8 mouse cellular contexts compared by ENCODE assay signal in genomic region chr17:29044925-29045319, GRCm38 (mm10). TPM values are rescaled to one million over a fixed set of nuclear protein-coding genes. Genes with fewer than 3 reads are reported as not detected.
DNase-seq lines count a peak whose midpoint lies in the region; ATAC-seq and TF ChIP-seq lines count a peak whose summit lies in the region.

No protein-coding gene starts in this region.

- H3K27ac ChIP-seq in cerebellum, adult 2 months (ENCODE audit: insufficient read depth, low read length), result no peak overlapping the region
- peak overlapping the region; percentile 47; the same call in 1 of the 2 replicates for H3K27ac ChIP-seq in limb, embryonic 15.5 days
- no peak overlapping the region for H3K27ac ChIP-seq in limb, embryonic 10.5 days

- no peaks in the 10 kb centered on the region for H3K9me3 ChIP-seq in limb, embryonic 15.5 days
- H3K9me3 ChIP-seq in limb, embryonic 10.5 days (replicated peaks), result no peaks in the 10 kb centered on the region

- no peak for TF ChIP-seq POLR2A in cerebellum, adult 2 months (IDR thresholded peaks at IDR 0.05; ENCODE audit: borderline replicate concordance, insufficient read depth, low read length)
- TF ChIP-seq POLR2A in brain, embryonic 14.5 days (IDR thresholded peaks at IDR 0.05; ENCODE audit: borderline replicate concordance, extremely low read depth, insufficient read depth, insufficient read length, poor library complexity, severe bottlenecking), result no peak

- no peak for ATAC-seq in limb, embryonic 15.5 days (ENCODE audit: insufficient number of reproducible peaks, low FRiP score, low TSS enrichment, low read depth)

- peaks cover 28% of the 10 kb centered on the region for H3K4me1 ChIP-seq in cerebellum, adult 2 months (ENCODE audit: control insufficient read depth, insufficient read depth, low read length)
- peaks cover 5% of the 10 kb centered on the region for H3K4me1 ChIP-seq in limb, embryonic 15.5 days
- peaks cover under 1% of the 10 kb centered on the region; the same call in 1 of the 2 replicates for H3K4me1 ChIP-seq in limb, embryonic 10.5 days

- no peak for DNase-seq in cerebellum, adult 2 months
- no peak for DNase-seq in cerebellum, adult 11-12 months
- no peak for DNase-seq in limb, embryonic 10.5 days (ENCODE audit: low spot score)
- peak; percentile 61 for DNase-seq in brain, embryonic 14.5 days (ENCODE audit: low read depth)
- DNase-seq in natural killer cell, adult 2 months (ENCODE audit: low spot score in 2 of 2), result peak; percentile 42 to 57
- no peak for DNase-seq in urinary bladder, postnatal 10 days (ENCODE audit: low spot score)
- DNase-seq in right cerebral cortex, adult 18-20 months, result no peak

- no peak overlapping the region for H3K4me2 ChIP-seq in limb, embryonic 15.5 days

- H3K9ac ChIP-seq in limb, embryonic 15.5 days, result no peak overlapping the region

- peak; percentile 48; the same call in 1 of the 2 replicates for TF ChIP-seq CTCF in cerebellum, adult 2 months (IDR thresholded peaks at IDR 0.05; ENCODE audit: borderline replicate concordance, insufficient read depth, low read depth, low read length)
- peak; percentile 50; the same call in 1 of the 2 replicates for TF ChIP-seq CTCF in brain, embryonic 14.5 days (IDR thresholded peaks at IDR 0.05; ENCODE audit: borderline replicate concordance, extremely low read depth, insufficient read depth, insufficient read length)

- H3K36me3 ChIP-seq in limb, embryonic 15.5 days, result peaks cover 69% of the 10 kb centered on the region
- peaks cover 80% of the 10 kb centered on the region for H3K36me3 ChIP-seq in limb, embryonic 10.5 days

- no peak overlapping the region for H3K4me3 ChIP-seq in cerebellum, adult 2 months (replicated peaks; ENCODE audit: insufficient read depth, low read depth, low read length)
- no peak overlapping the region for H3K4me3 ChIP-seq in limb, embryonic 15.5 days
- no peak overlapping the region for H3K4me3 ChIP-seq in limb, embryonic 10.5 days

- no peaks in the 10 kb centered on the region for H3K27me3 ChIP-seq in cerebellum, adult 2 months (ENCODE audit: control insufficient read depth, insufficient read depth, low read length)
- no peaks in the 10 kb centered on the region for H3K27me3 ChIP-seq in limb, embryonic 15.5 days
- no peaks in the 10 kb centered on the region for H3K27me3 ChIP-seq in limb, embryonic 10.5 days (ENCODE audit: low read depth, poor library complexity, severe bottlenecking)

- WGBS in cerebellum, adult 2 months, result 14% methylated on average over 1 of the region's 1 CpGs
- whole genome bisulfite sequencing in limb, embryonic 15.5 days, result 68% methylated on average over 1 of the region's 1 CpGs
- 73% methylated on average over 1 of the region's 1 CpGs for WGBS in limb, embryonic 10.5 days

RNA-seq across cellular contexts. Expression of gene Srsf3, which starts 12.5 kb away (rescaled TPM):
- 129 and 136 TPM in 2 replicates for polyA plus RNA-seq in cerebellum, adult 2 months (2012; rRNA removed)
- 513 and 518 TPM in 2 replicates for polyA plus RNA-seq in limb, embryonic 15.5 days (2015; fragmentation: Nextera tagmentation; extraction: Ambion mirVana)
- polyA plus RNA-seq in limb, embryonic 10.5 days (2016; fragmentation: Nextera tagmentation; extraction: Ambion mirVana), result 820 and 832 TPM in 2 replicates
- polyA plus RNA-seq in brain, embryonic 14.5 days (2012; rRNA removed), result 330 and 391 TPM in 2 replicates

RNA-seq across cellular contexts. Expression of gene Stk38, which starts 37.1 kb away (rescaled TPM):
- polyA plus RNA-seq in cerebellum, adult 2 months (2012; rRNA removed), result 82.8 and 86.7 TPM in 2 replicates
- polyA plus RNA-seq in limb, embryonic 15.5 days (2015; fragmentation: Nextera tagmentation; extraction: Ambion mirVana), result 100 and 104 TPM in 2 replicates
- polyA plus RNA-seq in limb, embryonic 10.5 days (2016; fragmentation: Nextera tagmentation; extraction: Ambion mirVana), result 116 and 131 TPM in 2 replicates
- 107 and 125 TPM in 2 replicates for polyA plus RNA-seq in brain, embryonic 14.5 days (2012; rRNA removed)

RNA-seq across cellular contexts. Expression of gene Cdkn1a, which starts 45.9 kb away (rescaled TPM):
- 12.6 and 19.4 TPM in 2 replicates for polyA plus RNA-seq in cerebellum, adult 2 months (2012; rRNA removed)
- polyA plus RNA-seq in limb, embryonic 15.5 days (2015; fragmentation: Nextera tagmentation; extraction: Ambion mirVana), result 233 and 345 TPM in 2 replicates
- 22.2 and 28.8 TPM in 2 replicates for polyA plus RNA-seq in limb, embryonic 10.5 days (2016; fragmentation: Nextera tagmentation; extraction: Ambion mirVana)
- 23.9 and 28.9 TPM in 2 replicates for polyA plus RNA-seq in brain, embryonic 14.5 days (2012; rRNA removed)

Comparison
In these comparisons a context has a peak if more than half of its experiments do, and no peak if none do; other contexts are left out.
1. DNase-seq: peak in brain, embryonic 14.5 days (single experiment) and natural killer cell, adult 2 months (2 of 2); none in cerebellum, adult 2 months (0 of 2), cerebellum, adult 11-12 months (single experiment), limb, embryonic 10.5 days (single experiment), urinary bladder, postnatal 10 days (single experiment) and right cerebral cortex, adult 18-20 months (single experiment).